Mouse (Mus musculus): ENCODE results near the gene Egfl7.

- TF ChIP-seq CTCF (IDR thresholded peaks at IDR 0.05; ENCODE audit: insufficient read depth, low read length) (no peak), POLR2A (IDR thresholded peaks at IDR 0.05; ENCODE audit: borderline replicate concordance, extremely low read depth, low read depth, low read length) (no peak)
Measured at GRCm38 (mm10) chr2:26598462-26598861, 18.6 kb downstream of the Egfl7 start.

All from lung, adult 2 months (tissue).